Mouse (Mus musculus) cerebellum, postnatal 10 days (tissue): ENCODE data around the gene Sult1e1.
A peak's percentile ranks its signal among the peaks of the same experiment; 100 is the strongest.

Source experiments
- DNase-seq, 2 experiments: peaks; one replicate each; pipeline ENCODE4 v3.0.0; 2021; ENCODE audit warnings: mixed read lengths in 2 of 2

Sult1e1 gene

DNA sequence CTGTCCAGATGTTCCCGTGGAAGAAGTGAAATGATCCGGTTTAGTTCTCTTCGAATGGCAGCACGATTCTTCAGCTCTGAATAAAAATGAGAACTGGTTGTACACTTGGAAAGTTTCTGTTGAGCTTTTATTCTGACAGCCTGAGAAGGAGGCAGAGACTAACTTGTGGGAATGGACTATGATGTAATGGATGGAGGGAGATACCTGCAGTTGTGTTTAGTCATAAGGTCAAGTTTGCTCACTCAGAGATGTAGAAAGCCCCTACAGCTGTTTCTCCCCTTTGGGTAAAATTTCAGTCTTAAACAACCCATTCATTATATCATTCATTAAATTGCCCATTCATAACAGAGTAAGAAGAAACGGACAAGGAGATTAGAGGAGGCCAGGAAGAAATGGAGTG is at the start of gene Sult1e1:
Gene Sult1e1 (minus strand): TSS at position 101 of the 400 bp plus-strand sequence.
- no peak for DNase-seq

DNA sequence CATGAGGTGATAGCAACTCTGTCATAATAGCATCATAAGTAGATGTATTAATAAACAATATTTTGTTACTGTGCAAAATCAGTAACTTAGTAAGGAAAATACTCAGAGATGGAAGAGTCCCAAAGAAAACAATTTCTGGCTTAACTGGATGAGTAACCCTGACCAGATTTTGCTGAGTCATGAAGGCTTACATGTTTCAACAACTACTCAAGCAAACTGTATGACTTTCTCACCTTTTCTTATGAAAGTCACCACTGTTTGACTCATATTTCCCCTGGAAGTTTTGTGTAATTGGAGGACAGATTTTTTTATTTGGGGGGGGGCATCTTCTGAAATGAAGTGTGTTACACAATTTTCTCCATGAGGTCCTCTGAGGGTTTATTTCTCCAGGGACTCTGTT is 31.3 kb upstream of the Sult1e1 start:
- no peak for DNase-seq

DNA sequence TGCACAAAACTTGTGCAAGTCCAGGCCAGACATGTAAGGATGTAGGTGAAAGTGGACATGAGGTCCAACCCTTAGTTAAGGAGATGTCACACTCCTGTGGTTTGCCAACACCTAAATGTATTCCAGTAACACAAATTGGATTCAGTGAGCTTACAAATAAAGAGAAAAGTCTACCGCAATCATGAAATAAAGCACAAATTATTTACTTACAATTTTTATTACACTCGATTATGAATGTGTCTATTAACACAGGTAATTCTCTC is 23.7 kb upstream of the Sult1e1 start:
- no peak for DNase-seq

DNA sequence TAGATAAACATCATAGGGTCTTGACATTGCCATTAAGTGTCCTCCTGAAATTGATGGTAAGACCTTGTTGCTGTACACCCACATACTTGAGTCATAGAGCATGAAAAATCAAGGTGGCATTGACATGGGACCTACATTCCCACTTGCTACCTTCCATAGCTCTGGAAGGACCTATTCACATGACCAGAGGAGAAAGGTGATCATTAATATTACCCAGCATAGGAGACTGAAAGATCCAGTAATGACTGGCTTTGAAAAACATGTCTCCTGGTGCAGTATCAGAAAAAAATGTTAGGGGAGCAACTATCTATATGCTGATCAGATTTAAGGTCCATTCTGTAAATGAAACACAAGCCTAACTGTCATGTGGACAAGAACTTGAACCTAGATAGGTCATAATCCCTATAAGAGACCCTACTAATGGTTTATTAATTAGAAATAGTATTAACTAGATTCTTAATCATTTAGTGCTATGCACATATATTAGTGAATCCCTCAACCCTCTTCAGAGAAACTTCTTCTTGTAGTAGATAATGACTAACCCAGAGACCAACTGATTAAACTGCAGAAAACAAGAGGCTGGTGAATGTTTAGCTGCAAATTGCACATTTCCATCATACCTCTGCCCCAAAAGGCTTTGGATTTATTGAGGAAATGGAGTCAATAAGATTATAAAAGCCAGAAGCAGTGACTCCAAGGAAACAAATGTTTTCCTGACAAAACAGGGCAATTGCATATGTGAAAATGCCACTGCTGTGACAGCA is 23.2 kb upstream of the Sult1e1 start:
- no peak for DNase-seq

DNA sequence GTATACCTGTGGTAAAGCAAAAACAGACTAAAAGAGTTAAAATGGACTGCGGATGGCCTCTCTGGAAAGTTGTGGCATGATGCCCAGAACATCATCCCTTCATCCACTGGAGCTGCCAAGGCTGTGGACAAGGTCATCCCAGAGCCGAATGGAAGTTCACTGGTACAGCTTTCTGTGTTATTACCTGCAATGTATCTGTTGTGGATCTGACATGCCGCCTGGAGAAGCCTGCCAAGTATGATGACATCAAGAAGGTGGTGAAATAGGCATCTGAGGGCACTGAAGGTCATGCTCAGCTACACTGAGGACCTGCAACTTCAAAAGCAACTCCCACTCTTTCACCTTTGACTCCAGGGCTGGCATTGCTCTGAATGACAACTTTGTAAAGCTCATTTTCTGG is 9.6 kb upstream of the Sult1e1 start:
- DNase-seq, result peak; percentile 1 to 2

DNA sequence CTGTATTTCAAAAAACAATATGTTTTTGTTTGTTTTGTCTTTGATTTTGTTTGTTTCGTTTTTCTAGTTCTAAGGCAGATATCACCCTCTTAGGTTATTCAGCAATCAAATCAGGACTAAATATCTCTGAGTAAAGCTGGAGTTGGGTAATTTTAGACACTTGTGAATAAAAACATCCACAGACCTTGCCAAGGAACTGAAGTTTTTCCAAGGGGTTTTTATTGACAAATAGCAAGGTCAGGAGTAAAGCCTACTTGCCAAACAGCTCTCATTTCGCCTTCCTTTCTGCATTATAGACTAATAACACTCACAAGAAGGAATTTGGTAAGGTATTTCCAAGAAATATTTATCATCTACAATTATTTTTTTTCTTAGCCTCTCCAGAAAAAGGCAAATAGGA is 6.5 kb upstream of the Sult1e1 start:
- no peak for DNase-seq

DNA sequence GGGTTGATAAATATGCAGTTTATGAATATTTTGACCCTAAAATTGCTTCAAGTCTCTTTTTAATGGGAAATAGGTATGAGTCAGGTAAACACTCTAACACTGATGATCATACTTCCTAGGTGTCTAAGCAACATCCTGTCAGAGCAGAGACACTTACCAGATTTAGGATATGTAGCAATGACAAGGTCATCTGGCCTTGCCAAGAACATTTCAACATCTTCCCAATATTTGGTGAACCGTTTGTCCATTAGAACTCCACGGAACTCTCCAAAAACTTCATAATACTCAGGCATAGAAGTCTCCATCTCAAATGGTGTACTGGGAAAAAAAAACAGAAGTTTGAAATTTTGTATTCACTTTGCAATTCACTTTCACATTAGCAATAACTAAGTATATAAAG is 1.5 kb downstream of the Sult1e1 start:
- no peak for DNase-seq

DNA sequence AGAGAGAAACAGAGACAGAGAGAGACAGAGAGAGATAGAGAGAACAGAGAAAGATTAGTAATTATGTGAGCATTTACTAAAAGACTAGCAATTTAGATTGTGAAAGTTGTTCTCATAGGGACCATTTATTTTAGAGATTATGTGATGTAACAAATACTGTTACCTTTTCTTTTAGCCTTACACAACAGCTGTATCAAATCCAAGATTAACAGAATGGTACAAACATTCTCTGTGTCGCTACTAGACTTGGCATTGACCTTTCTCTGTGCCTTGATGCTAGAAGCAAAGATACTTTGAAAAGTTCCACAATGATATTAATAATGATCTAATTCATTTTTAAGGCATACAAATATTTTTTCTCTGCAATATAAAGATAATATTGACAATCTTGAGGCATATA is 11.0 kb downstream of the Sult1e1 start:
- DNase-seq, result no peak

DNA sequence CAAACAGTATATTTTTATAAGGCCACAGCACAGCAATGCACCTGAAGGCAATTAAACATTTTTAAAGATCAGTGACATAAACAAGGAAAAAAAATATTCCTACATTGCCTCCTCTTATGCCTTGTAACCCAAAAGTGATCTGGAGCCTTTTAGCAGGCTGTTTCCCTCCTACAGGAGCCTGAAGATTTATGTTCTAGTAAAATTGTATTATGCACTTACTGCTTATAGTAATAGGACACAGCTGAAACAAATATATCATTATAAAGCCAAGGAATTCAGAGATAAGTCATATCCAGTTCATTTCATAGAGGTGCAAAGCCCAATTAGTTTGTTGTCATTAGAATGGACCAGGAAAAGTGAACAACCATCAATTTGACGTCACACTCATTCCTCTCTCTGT is 17.2 kb downstream of the Sult1e1 start:
- no peak for DNase-seq

DNA sequence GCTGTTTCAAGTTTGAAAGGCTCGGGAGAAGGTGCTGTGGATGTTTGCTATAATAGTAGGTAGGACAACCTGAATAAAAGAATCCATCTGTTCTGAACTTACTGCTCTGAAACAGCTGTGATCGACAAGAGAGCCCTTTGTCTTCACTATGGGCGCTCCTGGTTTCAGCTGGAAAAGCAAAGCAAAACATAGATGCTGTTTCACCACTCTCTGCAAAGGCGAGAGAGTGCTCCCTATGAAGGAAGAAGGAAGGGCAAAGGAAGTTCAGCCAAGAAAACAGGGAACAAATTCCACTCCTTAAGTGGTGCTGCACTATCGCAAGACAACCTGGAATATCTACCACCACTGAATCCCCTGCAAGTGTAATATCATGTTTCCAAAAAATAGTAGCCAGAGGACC is 17.9 kb downstream of the Sult1e1 start:
- no peak for DNase-seq

DNA sequence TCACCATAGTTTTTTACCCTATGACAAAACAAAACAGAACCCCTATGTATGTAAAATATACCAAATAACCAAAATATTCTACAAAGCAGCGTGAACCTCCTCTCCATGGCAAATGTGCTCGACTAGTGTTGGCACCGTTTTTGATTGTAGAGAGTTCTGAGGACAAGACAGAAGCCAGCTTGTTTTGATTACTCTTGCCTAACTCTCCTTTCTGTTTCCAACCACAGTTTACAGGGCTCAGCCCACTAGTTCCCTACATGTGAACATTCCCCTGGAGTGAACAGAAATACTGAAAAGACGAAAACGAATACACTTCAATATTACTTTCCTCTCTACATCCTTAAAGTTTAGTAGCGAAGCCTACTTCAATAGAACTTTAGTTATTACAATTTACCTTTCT is 18.6 kb downstream of the Sult1e1 start:
- no peak for DNase-seq

DNA sequence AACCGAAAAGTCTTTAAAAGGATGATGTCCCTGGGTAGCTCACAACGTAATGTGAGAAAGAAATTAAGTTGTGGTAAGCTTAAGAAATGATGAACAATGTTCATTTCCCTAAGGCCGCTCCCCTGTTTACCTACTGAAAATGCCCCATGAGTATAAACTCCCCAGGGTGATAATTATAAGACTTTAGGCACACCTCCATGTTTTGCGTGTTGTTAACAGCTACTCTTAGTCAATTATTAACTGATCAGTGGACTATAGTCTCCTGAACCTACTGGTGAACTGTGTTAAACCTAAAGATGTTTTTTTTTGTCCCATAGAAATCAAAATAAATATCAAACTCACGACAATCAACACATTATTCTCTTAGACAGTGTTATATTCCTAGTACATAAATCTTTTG is 22.5 kb downstream of the Sult1e1 start, which contains the start of gene Sult1d1:
Gene Sult1d1 (minus strand): TSS at position 183 of the 400 bp plus-strand sequence.
- DNase-seq, result no peak

DNA sequence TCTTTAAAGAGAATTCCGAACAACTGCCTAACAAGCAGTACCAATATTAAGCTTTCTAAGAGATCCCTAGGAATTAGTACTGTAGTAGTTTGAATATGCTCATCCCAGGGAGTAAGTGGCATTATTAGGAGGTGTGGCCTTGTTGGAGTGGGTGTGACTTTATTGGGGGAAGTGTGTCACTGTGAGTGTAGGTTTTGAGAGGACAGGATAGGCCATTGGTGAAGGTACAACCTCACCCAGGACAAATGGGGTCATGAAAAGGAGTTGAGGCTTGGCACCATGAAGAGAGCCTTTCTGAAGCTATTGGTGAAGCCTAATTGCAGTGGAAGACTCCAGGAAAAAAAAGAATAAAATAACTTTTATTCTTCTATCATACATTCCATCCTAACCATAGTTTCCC is 24.1 kb downstream of the Sult1e1 start:
- DNase-seq, result no peak

DNA sequence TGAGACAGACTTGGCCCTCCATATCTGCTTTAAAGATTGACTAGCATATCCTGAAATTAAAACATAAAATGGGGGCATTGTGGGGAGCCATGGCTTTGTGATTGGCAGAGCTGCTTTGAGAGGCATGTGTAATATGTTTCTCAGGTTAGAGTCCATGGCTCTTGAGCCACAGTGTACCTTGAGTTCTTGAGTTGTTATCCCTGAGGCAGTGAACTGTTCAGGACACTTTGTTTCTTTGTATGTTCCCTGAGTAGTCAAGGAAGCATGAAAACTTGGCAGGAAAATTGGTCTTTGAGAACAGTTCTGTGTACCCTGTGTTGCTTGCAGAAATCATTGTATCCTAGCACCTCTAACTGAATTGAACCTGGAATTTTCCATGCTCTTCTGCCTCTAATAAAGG is 28.4 kb downstream of the Sult1e1 start:
- DNase-seq, result no peak

DNA sequence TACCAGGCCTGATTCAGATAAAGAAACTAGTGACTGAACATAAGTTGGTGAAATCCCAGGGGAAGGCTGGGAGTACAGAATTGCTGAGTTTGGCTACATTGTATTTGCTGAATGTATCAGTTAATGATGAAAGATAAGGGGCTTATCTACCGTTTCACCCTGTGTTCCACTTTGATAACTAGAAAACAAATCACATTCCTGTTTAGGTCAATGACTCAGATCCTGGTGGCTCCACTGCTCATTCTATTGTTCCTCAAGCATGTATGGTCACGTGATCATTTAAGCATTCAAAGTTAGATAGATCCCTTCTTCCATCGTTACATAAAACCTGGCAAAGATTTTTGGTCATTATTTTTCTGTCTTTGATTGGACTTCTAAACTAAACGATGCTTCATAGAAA is 28.9 kb downstream of the Sult1e1 start:
- no peak for DNase-seq

DNA sequence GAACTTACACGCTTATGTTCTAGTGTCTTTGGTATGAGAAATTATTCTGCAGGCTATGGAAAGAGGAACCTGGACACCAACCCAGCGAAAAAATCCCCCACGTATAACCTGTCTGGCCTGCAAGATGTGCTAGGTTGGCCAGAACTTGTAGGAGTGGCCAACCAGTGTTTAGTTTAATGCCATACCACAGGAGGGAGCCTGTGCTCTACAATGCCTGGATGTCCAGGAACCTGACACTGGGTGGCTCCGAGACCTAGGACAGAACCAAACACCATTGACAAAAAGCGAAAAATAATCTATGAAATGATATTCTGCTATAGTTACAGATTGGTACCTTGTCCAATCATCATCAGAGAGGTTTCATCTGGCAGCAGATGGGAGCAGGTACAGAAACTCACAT is 31.2 kb downstream of the Sult1e1 start:
- no peak for DNase-seq

DNA sequence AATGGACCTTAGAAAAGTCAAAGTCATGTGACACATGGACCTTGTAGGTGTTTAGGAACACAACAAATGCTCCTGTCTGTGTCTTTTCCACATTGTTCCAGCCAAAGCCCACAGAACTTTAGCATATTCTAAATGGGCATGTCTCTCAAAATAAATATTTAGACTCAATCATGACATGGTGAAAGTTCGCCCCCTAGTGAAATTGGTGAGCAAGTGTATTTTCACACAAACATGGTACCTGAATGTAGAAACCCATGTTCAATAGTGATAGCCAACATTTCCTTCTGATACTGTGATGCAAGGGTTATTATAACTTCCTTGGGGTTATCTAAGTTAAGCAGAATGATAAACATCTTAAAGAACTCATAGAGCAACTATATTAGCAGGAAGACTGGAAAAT is 40.5 kb downstream of the Sult1e1 start:
- DNase-seq, result no peak

DNA sequence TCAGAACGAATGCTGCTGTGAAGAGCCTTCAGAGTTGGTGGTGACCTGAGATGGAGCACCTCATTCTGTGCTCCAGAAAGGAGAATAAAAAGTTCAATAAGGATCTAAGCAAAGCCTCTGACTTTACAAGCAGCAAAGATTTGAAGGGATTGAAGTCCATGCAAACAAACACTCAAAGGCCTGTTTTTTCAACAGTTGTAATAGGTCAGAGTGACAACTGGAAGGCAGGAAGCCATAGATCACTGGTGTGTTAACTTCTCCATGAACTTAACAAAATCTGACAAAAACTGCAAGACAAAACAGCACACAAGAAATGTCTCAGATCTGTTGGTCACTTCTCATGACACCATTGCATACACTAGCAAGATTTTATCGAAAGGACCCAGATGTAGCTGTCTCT is 53.3 kb downstream of the Sult1e1 start, which contains the start of gene Sult1b1:
Gene Sult1b1 (minus strand): TSS at position 85 of the 400 bp plus-strand sequence.
- DNase-seq, result no peak

DNA sequence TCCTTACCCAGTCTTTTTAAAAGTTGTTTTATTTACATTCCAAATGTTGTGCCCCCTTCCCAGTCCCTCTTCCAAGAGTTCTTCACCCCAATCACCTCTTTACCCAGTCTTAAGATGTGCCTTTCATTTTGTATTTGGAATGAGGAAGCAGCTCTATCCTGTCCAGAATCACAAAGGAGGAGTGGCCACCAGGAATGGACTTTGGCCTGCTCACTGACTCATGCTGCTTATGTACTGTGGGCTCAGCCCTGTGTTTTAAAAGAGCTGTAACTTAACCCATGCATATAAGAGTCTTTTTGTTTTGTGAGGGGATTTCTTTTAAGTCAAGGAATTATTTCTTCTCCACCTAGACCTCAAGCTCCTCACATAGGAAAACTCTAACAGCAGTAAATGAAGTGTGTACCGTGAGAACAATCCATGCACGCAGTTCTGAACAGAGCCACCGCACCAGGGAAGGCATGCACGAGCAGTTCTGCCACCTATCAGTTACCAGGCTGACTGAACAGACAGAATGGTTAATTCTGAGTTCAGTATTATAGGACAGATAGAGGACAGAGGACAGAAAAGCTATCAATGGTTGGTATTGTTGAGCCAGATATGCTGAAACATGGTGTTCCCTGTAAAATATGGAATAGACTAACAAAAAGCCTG is 55.3 kb downstream of the Sult1e1 start:
- DNase-seq, result no peak

DNA sequence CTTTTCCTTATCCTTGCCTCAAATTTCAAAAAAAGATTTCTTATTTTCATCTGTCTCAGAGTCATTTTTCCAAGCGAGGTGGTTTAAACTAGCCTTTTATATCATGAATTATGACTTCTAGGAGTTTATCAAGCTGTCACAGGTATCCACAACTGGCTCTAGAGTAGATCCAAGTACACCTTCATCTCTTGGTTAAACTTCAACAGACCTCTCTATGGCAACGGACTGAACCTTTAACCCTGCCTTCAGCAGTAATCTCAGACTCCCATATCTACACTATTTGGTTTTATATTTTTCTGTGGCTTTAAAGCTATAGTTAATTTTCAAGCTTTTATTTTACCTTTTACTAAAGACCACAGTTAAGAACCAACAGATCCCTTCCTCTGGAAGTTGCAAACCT is 59.1 kb downstream of the Sult1e1 start:
- no peak for DNase-seq
